Mouse (Mus musculus): Measurements from ENCODE around the gene Gnl1.

DNA sequence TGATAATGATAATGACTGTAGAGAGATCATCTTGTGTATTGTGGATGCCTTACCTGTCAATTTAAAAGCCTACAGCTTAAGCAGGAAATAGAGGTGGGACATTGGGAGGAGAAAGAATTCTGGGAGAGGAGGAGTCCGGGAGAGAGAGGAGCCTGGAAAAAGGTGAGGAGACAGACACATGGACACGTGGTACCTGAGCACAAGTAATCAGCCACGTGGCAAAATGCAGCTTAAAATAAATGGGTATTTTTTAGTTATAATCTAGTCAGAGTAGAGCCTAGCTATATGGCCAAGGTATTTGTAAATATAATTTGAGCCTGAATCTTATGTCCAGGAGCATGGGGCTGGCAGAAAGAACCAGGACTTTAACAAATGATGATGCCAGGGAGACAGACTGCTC, 39.9 kb downstream of the Gnl1 start:
- TF ChIP-seq CTCF (IDR thresholded peaks at IDR 0.05; ENCODE audit: low read depth) (no peak), EP300 (IDR thresholded peaks at IDR 0.05; ENCODE audit: low read depth) (no peak)
